Mouse (Mus musculus) cerebral cortex, adult 2 months (tissue): ENCODE results near the gene Vps13d.

Experiments used
- WGBS: fragments of 180-500 bp; shearing (Covaris S2); methylation state at CpG from one replicate; pipeline ENCODE4 v1.1.7; 2018; 5-methylcytosine and 5-hydroxymethylcytosine counted together

Gene Vps13d

GRCm38 (mm10) chr4:144971048-144971447 is 223.8 kb downstream of the Vps13d start:
- 86% methylated on average over 2 of the region's 2 CpGs for WGBS

- WGBS, result 66% methylated on average over 6 of the region's 6 CpGs
Measured at GRCm38 (mm10) chr4:144969030-144969429, 225.8 kb downstream of the Vps13d start.

DNA sequence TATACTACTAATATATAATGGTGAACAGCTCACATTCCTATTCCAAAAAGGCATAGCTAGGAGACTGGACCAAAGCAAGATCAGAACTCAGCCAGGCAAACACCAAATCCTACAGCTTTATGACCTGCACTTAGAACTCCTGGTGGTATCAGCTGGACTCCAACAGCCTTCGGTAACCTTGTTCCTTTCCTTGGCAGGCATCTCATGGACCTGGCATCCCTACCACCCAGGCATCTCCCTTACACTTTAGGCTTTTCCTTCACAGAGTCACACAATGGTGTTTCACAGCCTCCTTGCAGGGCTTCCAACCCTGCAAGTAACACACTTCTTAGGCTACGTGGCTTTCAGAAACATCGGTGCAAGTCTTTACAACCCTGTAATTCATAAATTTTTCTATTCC is 226.4 kb downstream of the Vps13d start:
- WGBS, result 78% methylated on average over 3 of the region's 3 CpGs

DNA sequence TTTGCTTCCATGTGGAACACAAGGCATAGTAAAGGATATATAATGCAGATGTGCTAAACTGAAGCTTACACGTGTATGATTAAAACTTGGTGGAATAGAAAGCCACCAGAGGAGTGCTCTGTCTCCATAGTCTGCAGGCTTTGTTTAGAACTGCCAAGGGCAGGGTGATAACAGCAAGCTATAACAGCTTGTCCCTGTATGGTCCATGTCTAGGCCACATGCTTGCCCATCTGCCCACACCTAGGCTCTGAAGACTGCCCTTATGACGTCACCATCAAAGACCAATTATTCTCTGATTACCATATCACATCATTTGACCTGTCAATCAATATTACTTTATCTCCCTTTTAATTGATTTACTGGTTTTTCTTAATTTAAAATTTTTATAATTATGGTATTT is 229.6 kb downstream of the Vps13d start:
- WGBS, result 71% methylated on average over 2 of the region's 2 CpGs

DNA sequence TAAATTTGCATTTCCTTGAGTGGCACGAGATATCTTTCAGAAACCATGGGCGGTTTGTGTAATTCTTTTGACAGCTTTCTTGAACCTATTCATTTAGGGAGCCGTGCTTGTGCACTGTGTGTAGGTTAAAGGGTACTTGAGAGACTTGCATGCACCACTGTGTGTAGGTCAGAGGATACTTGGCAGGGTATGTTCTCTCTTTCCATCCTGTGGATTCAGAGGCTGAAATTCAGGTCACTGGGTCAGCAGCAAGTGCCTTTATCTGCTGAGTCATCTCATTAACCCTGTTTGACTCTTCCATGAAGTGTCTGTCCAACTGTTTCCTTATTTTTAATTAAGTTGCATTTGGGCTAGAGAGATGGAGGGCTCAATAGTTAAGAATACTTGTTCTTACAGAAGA is 233.1 kb downstream of the Vps13d start:
- 77% methylated on average over 3 of the region's 3 CpGs for WGBS

GRCm38 (mm10) chr4:144961232-144961631 is 233.6 kb downstream of the Vps13d start:
- WGBS, result 84% methylated on average over 4 of the region's 4 CpGs

- WGBS, result 63% methylated on average over 8 of the region's 8 CpGs
Measured at GRCm38 (mm10) chr4:144960188-144960904, 234.5 kb downstream of the Vps13d start.

DNA sequence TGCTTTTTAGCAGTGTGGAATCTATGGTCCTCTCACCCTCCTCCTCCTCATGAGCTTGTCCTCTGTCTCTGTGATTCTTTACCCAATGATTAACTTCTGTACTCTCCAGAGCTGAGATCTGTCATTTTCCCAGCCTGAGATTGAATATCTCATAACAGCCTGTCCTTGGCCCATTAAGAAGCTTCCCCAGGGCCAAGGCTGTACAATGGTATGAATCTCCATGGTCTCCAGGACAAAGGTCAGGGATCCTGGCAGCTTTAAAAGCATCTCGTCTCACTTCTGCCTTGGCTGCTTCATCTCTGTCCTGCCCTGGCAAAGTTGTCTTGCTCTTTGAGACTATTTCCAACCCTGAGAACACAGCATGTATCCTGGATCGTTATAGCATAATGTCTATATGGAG is 237.1 kb downstream of the Vps13d start:
- 79% methylated on average over 2 of the region's 2 CpGs for WGBS

DNA sequence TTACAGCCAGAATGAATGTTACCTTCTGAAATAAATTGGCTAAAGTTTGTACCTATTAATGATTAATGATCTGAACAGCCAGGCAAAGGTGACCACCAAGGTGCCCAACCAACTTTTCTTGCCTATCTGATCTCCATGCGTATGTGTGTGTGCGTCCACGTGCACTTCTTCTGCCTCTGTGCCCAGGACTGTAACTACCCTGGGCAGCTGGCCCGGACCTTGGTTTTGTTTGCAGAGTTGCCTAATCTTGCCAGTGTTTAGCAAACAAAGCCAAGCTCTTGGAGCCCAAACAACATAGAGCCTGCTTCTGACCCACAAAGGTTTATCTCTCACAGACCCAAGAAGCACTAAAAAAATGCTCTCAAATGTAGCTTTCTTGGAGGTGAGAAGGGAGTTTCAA is 237.6 kb downstream of the Vps13d start:
- 71% methylated on average over 4 of the region's 4 CpGs for WGBS

GRCm38 (mm10) chr4:144956293-144956692 is 238.5 kb downstream of the Vps13d start:
- 71% methylated on average over 1 of the region's 1 CpGs for WGBS

GRCm38 (mm10) chr4:144955863-144956262 is 238.9 kb downstream of the Vps13d start:
- WGBS, result 86% methylated on average over 1 of the region's 1 CpGs

GRCm38 (mm10) chr4:144953421-144953820 is 241.4 kb downstream of the Vps13d start:
- WGBS, result 92% methylated on average over 1 of the region's 1 CpGs

DNA sequence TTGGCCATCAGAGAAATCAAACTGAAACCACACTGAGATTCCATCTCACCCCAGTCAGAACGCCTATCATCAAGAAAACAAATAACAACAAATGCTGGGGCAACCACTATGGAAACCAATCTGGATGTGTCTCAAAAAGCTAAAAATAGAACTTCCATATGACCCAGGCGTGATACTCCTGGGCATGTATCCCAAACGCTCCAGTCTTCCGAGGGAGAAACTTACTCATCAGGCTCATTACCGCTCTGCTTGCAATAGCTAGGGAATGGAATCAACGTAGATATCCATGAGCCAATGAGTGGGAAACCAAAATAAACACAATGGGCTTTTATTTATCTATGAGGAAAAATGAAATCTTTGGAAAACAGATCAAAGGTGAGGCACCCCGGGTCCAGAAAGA is 242.9 kb downstream of the Vps13d start:
- 66% methylated on average over 7 of the region's 7 CpGs for WGBS

DNA sequence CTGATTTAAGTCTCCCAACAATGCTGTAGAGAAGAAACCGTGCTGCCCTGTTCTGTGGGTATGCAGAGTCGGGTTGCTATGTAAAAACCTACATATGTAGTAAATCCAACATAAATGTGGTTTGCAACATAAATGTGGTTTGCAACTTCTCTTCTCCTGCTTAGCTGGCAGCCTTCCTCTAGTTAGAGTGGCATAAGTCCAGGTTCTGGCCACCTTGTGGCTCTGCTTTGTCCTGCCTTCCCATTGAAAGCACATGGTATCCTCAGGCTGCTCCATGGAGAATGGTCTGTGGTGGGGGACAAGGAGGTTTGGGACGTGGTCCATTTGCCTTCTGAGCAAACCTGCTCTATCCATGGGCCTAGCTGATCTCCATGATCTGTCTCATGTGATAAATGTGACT is 243.9 kb downstream of the Vps13d start:
- 94% methylated on average over 3 of the region's 3 CpGs for WGBS

- WGBS, result 87% methylated on average over 3 of the region's 3 CpGs
Measured at GRCm38 (mm10) chr4:144950327-144950711, 244.5 kb downstream of the Vps13d start.

GRCm38 (mm10) chr4:144949441-144950326 is 245.1 kb downstream of the Vps13d start:
- 65% methylated on average over 9 of the region's 9 CpGs for WGBS

DNA sequence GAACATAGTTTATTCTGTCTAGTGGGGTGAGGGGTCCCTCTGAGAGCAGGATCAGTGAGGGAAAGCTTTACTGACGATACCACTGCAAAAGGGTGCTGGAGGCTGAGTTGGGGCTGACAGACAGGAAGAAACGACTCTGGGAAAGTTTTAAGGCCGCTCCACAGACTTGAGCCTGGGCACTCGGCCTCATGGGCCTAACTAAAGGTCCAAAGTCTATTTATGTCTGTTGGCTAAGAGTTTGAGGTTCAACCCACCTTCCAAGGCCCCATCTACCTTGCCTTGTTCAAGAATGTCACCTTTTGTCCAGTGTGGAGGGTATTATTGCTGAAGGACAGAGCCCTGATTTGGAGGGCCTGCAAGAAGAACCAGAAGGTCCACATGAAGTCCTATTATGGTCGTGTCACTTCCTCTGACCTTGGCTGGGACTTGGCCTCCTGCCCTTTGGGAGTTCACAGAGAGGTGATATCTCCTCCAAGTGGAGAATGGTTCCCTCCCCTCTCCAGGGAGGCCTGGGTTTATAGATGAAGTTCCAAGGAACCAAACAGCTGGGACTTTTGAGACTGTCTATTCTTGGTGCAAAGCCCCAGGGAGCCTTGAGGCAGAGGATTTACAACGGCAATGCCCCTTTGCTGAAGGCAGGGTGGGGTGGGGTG is 246.9 kb downstream of the Vps13d start:
- WGBS, result 81% methylated on average over 6 of the region's 6 CpGs

DNA sequence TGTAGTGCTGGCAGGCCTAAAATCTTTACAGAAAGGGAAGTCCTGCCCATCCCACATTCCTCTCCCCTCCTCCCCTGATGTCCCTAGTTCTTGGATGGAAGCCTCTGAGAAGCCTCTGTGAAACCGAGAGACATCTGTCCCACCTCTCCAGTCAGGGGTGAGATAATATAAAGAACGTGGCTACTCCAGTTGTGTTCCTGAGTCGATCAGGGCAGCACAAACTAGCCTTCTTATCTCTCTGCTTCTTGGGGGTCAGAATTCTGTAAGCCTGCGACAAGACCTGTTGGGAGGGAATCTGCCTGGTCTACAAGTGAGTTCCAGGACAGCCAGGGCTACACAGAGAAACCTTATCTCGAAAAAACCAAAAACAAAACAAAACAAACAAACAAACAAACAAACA is 251.5 kb downstream of the Vps13d start:
- WGBS, result 86% methylated on average over 5 of the region's 5 CpGs

DNA sequence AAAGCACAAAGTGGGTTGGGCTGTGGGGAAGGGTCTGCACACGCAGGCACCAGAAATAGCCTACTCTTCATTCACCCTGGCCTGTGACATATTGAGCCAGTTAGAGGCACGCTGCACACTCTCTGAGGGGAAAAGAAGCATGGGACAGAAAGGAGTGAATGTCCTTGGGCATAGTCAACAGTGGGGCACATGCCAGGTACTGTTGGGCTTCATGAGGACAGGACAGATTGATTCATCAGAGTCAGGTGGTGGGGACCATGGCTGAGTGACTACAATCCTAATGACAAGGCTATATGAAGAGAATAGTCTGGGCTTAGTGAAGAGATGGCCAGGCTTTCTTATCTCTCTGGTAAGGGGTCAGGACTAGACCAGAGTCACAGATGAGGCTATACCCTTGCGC is 252.4 kb downstream of the Vps13d start:
- 95% methylated on average over 3 of the region's 3 CpGs for whole genome bisulfite sequencing

- 84% methylated on average over 13 of the region's 13 CpGs for WGBS
Measured at GRCm38 (mm10) chr4:144940796-144941462, 253.9 kb downstream of the Vps13d start.

GRCm38 (mm10) chr4:144939847-144940411 is 254.9 kb downstream of the Vps13d start:
- 93% methylated on average over 4 of the region's 4 CpGs for WGBS
